Mouse (Mus musculus) midbrain, embryonic 15.5 days (tissue): ENCODE results near the gene Pinlyp. TPM values are rescaled to one million over a fixed set of nuclear protein-coding genes. Genes with fewer than 3 reads are reported as not detected.

Source experiments
- ATAC-seq: fragments of 200-750 bp; cut with Nextera tagmentation; replicated peaks from 2 replicates; pipeline ENCODE4 v1.8.0; 2017; ENCODE audit warnings: moderate TSS enrichment
- H3K27ac ChIP-seq: fragments of 300-500 bp; sonication (generic); 2 replicates; pipeline ENCODE4 v1.5.1; 2015; ENCODE audit warnings: mild to moderate bottlenecking, inconsistent platforms
- H3K27me3 ChIP-seq: fragments of 300-500 bp; sonication (generic); replicated peaks from 2 replicates; pipeline ENCODE4 v1.6.1; 2015; ENCODE audit warnings: inconsistent platforms
- H3K36me3 ChIP-seq: fragments of 300-500 bp; sonication (generic); replicated peaks from 2 replicates; pipeline ENCODE4 v1.6.1; 2015; ENCODE audit warnings: inconsistent platforms
- H3K4me1 ChIP-seq: fragments of 300-500 bp; sonication (generic); 2 replicates; pipeline ENCODE4 v1.6.1; 2015; ENCODE audit warnings: inconsistent platforms
- H3K4me2 ChIP-seq: fragments of 300-500 bp; sonication (generic); 2 replicates; pipeline ENCODE4 v1.6.1; 2015; ENCODE audit warnings: inconsistent platforms, mild to moderate bottlenecking, moderate library complexity
- H3K4me3 ChIP-seq: fragments of 300-500 bp; sonication (generic); 2 replicates; pipeline ENCODE4 v1.5.1; 2015; ENCODE audit warnings: mild to moderate bottlenecking, inconsistent platforms
- H3K9ac ChIP-seq: fragments of 300-500 bp; sonication (generic); 2 replicates; pipeline ENCODE4 v1.6.1; 2015; ENCODE audit warnings: mild to moderate bottlenecking, inconsistent platforms
- H3K9me3 ChIP-seq: fragments of 300-500 bp; sonication (generic); 2 replicates; pipeline ENCODE4 v1.6.1; 2016; ENCODE audit warnings: inconsistent platforms
- WGBS: fragments of 180-500 bp; shearing (Covaris S2); methylation state at CpG from one replicate; pipeline ENCODE4 v1.1.7; 2015; ENCODE audit warnings: mixed read lengths; 5-methylcytosine and 5-hydroxymethylcytosine counted together
- polyA plus RNA-seq: library from polyadenylated mRNA; unstranded; fragments of >200 nt; fragmentation: Nextera tagmentation; extraction: Ambion mirVana; gene quantifications from 2 replicates; pipeline ENCODE4 v1.2.1, GENCODE M21; 2015

Gene Pinlyp
- polyA plus RNA-seq, 1 experiment from 2014 or later: not detected

DNA sequence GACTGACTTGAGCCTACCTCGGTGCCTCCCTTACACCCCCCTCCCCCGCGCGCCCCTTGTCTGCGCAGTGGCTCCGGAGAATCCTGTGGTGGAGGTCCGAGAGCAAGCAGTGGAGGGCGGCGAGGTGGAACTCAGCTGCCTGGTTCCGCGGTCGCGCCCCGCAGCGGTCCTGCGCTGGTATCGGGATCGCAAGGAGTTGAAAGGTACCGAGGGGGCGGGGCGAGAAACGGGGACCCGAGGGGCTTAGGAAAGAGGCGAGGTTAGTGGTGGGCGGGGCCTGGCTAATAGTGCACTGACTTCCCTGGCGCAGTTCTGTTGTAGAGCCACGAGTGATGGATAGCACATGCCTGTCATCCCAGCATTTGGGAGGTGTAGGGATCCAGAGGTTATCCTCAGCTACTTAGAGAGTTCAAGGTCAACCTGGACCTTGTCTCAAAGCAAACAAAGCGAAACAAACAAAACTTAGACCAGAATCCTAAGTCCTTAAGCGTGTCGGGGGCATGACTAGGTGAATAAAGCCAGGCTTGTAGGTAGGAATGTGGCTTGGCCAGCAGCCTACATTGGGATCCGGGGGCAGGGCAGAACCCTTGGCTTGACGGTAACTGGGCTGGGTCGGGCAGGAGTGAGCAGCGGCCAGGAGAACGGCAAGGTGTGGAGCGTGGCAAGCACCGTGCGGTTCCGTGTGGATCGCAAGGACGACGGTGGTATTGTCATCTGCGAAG, 45.9 kb downstream of the Pinlyp start:
- no peak overlapping the region for H3K27ac ChIP-seq
- no peaks in the 10 kb centered on the region for H3K9me3 ChIP-seq
- no peaks in the 10 kb centered on the region for H3K27me3 ChIP-seq
- H3K4me3 ChIP-seq: no peak overlapping the region
- no peak overlapping the region for H3K9ac ChIP-seq
- no peak for ATAC-seq
- 20% methylated on average over 43 of the region's 43 CpGs for WGBS
- H3K4me1 ChIP-seq: peaks cover 19% of the 10 kb centered on the region
- H3K4me2 ChIP-seq: no peak overlapping the region
- H3K36me3 ChIP-seq: peaks cover 22% of the 10 kb centered on the region

Other genes starting within 250 kb of the Pinlyp start
- 47.2 and 48.6 TPM in 2 replicates for gene Zfp61, start 244.9 kb downstream of the Pinlyp start, polyA plus RNA-seq
- 23.6 and 24.5 TPM in 2 replicates for gene Zfp94, start 229.5 kb downstream of the Pinlyp start, polyA plus RNA-seq
- 0.48 TPM in 1 of 2 replicates, not detected in the other for gene Tescl, start 212.2 kb downstream of the Pinlyp start, polyA plus RNA-seq
- gene Lypd5, start 196.9 kb downstream of the Pinlyp start, polyA plus RNA-seq: not detected in 2 replicates
- gene Kcnn4, start 175.9 kb downstream of the Pinlyp start, polyA plus RNA-seq: 0.92 and 1.1 TPM in 2 replicates
- gene Smg9, start 146.5 kb downstream of the Pinlyp start, polyA plus RNA-seq: 38.4 and 40.3 TPM in 2 replicates
- gene Irgc1, start 93.8 kb downstream of the Pinlyp start, polyA plus RNA-seq: not detected in 2 replicates
- 1.6 and 1.9 TPM in 2 replicates for gene Plaur, start 83.6 kb downstream of the Pinlyp start, polyA plus RNA-seq
- gene Cadm4, start 64.1 kb downstream of the Pinlyp start, polyA plus RNA-seq: 79.2 and 81.1 TPM in 2 replicates
- gene Zfp428, start 39.1 kb downstream of the Pinlyp start, polyA plus RNA-seq: 336 and 344 TPM in 2 replicates
- 2.1 and 2.2 TPM in 2 replicates for gene AC161166.1, start 33.7 kb downstream of the Pinlyp start, polyA plus RNA-seq
- gene Irgq, start 15.4 kb downstream of the Pinlyp start, polyA plus RNA-seq: 31.8 and 33.2 TPM in 2 replicates
- 67.1 and 76.5 TPM in 2 replicates for gene Xrcc1, start 171 bp upstream of the Pinlyp start, polyA plus RNA-seq
- 25.4 and 25.8 TPM in 2 replicates for gene Ethe1, start 41.4 kb upstream of the Pinlyp start, polyA plus RNA-seq
- gene Zfp575, start 41.5 kb upstream of the Pinlyp start, polyA plus RNA-seq: 16.3 and 18.1 TPM in 2 replicates
- not detected in 2 replicates for gene Phldb3, start 64.6 kb upstream of the Pinlyp start, polyA plus RNA-seq
- gene Lypd3, start 90.4 kb upstream of the Pinlyp start, polyA plus RNA-seq: 0.31 and 0.49 TPM in 2 replicates
- 0.17 TPM in 1 of 2 replicates, not detected in the other for gene Tex101, start 130.6 kb upstream of the Pinlyp start, polyA plus RNA-seq
- gene BC049730, start 163.1 kb upstream of the Pinlyp start, polyA plus RNA-seq: not detected in 2 replicates
- gene Gm4763, start 180.8 kb upstream of the Pinlyp start, polyA plus RNA-seq: not detected in 2 replicates
- gene Cd177, start 214.2 kb upstream of the Pinlyp start, polyA plus RNA-seq: 0.27 and 0.57 TPM in 2 replicates
- 0.18 TPM in 1 of 2 replicates, not detected in the other for gene Ceacam10, start 231.1 kb upstream of the Pinlyp start, polyA plus RNA-seq